Mouse (Mus musculus) liver, adult 2 months (tissue): ENCODE results near the gene Tcf20. TPM values are rescaled to one million over a fixed set of nuclear protein-coding genes. Genes with fewer than 3 reads are reported as not detected.
A peak's percentile ranks its signal among the peaks of the same experiment; 100 is the strongest.
"Not testable (repeated sequence)": the region's sequence is repeated elsewhere in the genome, so short reads cannot be mapped to it uniquely, and the experiment has no call there.

Experiments used
- DNase-seq: peaks from one replicate; pipeline ENCODE4 v3.0.0-alpha.2; 2011; ENCODE audit warnings: low read depth, low spot score; ENCODE audit errors: extremely low read depth
- H3K27ac ChIP-seq: fragments of 200-500 bp; replicated peaks from 2 replicates; pipeline ENCODE4 v1.5.1; 2012; ENCODE audit warnings: low read depth, mild to moderate bottlenecking, control low read depth, inconsistent platforms, low read length; ENCODE audit not compliant: insufficient read depth
- H3K27me3 ChIP-seq: fragments of 200-500 bp; 2 replicates; pipeline ENCODE4 v1.6.1; 2012; ENCODE audit warnings: mild to moderate bottlenecking, moderate library complexity, low read length, inconsistent platforms; ENCODE audit not compliant: control insufficient read depth, insufficient read depth
- H3K36me3 ChIP-seq: fragments of 200-500 bp; 2 replicates; pipeline ENCODE4 v1.6.1; 2012; ENCODE audit warnings: low read length, inconsistent platforms; ENCODE audit not compliant: control insufficient read depth, insufficient read depth
- H3K4me1 ChIP-seq: fragments of 200-500 bp; 2 replicates; pipeline ENCODE4 v1.6.1; 2011; ENCODE audit warnings: low read length; ENCODE audit not compliant: control insufficient read depth, insufficient read depth
- H3K4me3 ChIP-seq: fragments of 200-500 bp; 2 replicates; pipeline ENCODE4 v1.5.1; 2011; ENCODE audit warnings: low read depth, mild to moderate bottlenecking, control low read depth, low read length, moderate library complexity; ENCODE audit not compliant: insufficient read depth
- H3K79me2 ChIP-seq: fragments of 200-500 bp; 2 replicates; pipeline ENCODE4 v1.6.1; 2012; ENCODE audit warnings: inconsistent platforms, mild to moderate bottlenecking, low read length, moderate library complexity; ENCODE audit not compliant: control insufficient read depth, insufficient read depth
- H3K9ac ChIP-seq: fragments of 200-500 bp; 2 replicates; pipeline ENCODE4 v1.6.1; 2012; ENCODE audit warnings: low read depth, mild to moderate bottlenecking, control low read depth, inconsistent platforms, low read length
- CTCF ChIP-seq: fragments of 200-500 bp; IDR thresholded peaks from 2 replicates; pipeline ENCODE4 v1.5.1; 2011; ENCODE audit warnings: low read depth, low read length, control low read depth
- POLR2A ChIP-seq: fragments of 200-500 bp; IDR thresholded peaks from 2 replicates; pipeline ENCODE4 v1.6.1; 2011; ENCODE audit warnings: low read length, control low read depth; ENCODE audit not compliant: insufficient read depth; ENCODE audit errors: extremely low read depth
- WGBS: fragments of 180-500 bp; shearing (Covaris S2); methylation state at CpG from one replicate; pipeline ENCODE4 v1.1.7; 2018; 5-methylcytosine and 5-hydroxymethylcytosine counted together
- polyA plus RNA-seq: library from polyadenylated mRNA; depleted of rRNA; stranded (reverse); fragments of >200 nt; gene quantifications from 2 replicates; pipeline ENCODE4 v1.2.3, GENCODE M21; 2012
- total RNA-seq: library from RNA; depleted of rRNA; stranded (reverse); fragments of >200 nt; gene quantifications from 2 replicates; pipeline ENCODE4 v1.2.3, GENCODE M21; 2014

Tcf20 gene
- total and polyA plus RNA-seq, 2 experiments, result 8.7 to 22.6 TPM

- DNase-seq, result no peak
- TF ChIP-seq POLR2A, result peak; percentile 50; the same call in 1 of the 2 replicates
- TF ChIP-seq CTCF, result no peak
- 17% methylated on average over 6 of the region's 6 CpGs for WGBS
- peaks cover 35% of the 10 kb centered on the region for H3K4me1 ChIP-seq
- peaks cover 13% of the 10 kb centered on the region for H3K79me2 ChIP-seq
- H3K27me3 ChIP-seq, result no peaks in the 10 kb centered on the region
- peak overlapping the region; percentile 95 for H3K27ac ChIP-seq
- peaks cover 27% of the 10 kb centered on the region for H3K36me3 ChIP-seq
- peak overlapping the region; percentile 82 for H3K4me3 ChIP-seq
- H3K9ac ChIP-seq, result peak overlapping the region; percentile 85
Observed at GRCm38 (mm10) chr15:82793868-82794267, 193.8 kb downstream of the Tcf20 start.

- H3K27ac ChIP-seq, result peak overlapping the region; percentile 95
- WGBS, result 24% methylated on average over 1 of the region's 1 CpGs
- peak overlapping the region; percentile 85 for H3K9ac ChIP-seq
- H3K27me3 ChIP-seq, result no peaks in the 10 kb centered on the region
- H3K79me2 ChIP-seq, result peaks cover 13% of the 10 kb centered on the region
- H3K36me3 ChIP-seq, result peaks cover 27% of the 10 kb centered on the region
- TF ChIP-seq CTCF (no peak), POLR2A (no peak)
- peak overlapping the region; percentile 82 for H3K4me3 ChIP-seq
- peaks cover 35% of the 10 kb centered on the region for H3K4me1 ChIP-seq
- peak; percentile 51 for DNase-seq
Observed at GRCm38 (mm10) chr15:82793454-82793853, 194.2 kb downstream of the Tcf20 start.

GRCm38 (mm10) chr15:82792566-82792965, 195.1 kb downstream of the Tcf20 start:
- Histone ChIP-seq H3K27me3 (no peaks in the 10 kb centered on the region), H3K36me3 (peaks cover 27% of the 10 kb centered on the region), H3K79me2 (peaks cover 13% of the 10 kb centered on the region), H3K27ac (peak overlapping the region; percentile 95), H3K9ac (peak overlapping the region; percentile 84), H3K4me1 (peaks cover 37% of the 10 kb centered on the region), H3K4me3 (peak overlapping the region; percentile 82)
- DNase-seq, result no peak
- WGBS, result 28% methylated on average over 11 of the region's 11 CpGs
- TF ChIP-seq CTCF, result no peak
- no peak for TF ChIP-seq POLR2A

GRCm38 (mm10) chr15:82784581-82784980, 203.1 kb downstream of the Tcf20 start:
- Histone ChIP-seq H3K4me3 (no peak overlapping the region), H3K9ac (no peak overlapping the region), H3K36me3 (peaks cover 4% of the 10 kb centered on the region), H3K4me1 (peaks cover 23% of the 10 kb centered on the region), H3K27me3 (no peaks in the 10 kb centered on the region), H3K79me2 (no peaks in the 10 kb centered on the region), H3K27ac (no peak overlapping the region)
- no peak for TF ChIP-seq CTCF
- TF ChIP-seq POLR2A, result no peak
- DNase-seq, result peak; percentile 94
- whole genome bisulfite sequencing, result 23% methylated on average over 1 of the region's 1 CpGs

GRCm38 (mm10) chr15:82783800-82784199, 203.9 kb downstream of the Tcf20 start:
- Histone ChIP-seq H3K36me3 (no peaks in the 10 kb centered on the region), H3K79me2 (no peaks in the 10 kb centered on the region), H3K9ac (no peak overlapping the region), H3K4me1 (peaks cover 23% of the 10 kb centered on the region), H3K4me3 (no peak overlapping the region), H3K27ac (peak overlapping the region; percentile 74), H3K27me3 (no peaks in the 10 kb centered on the region)
- TF ChIP-seq POLR2A (no peak), CTCF (no peak)
- WGBS, result 28% methylated on average over 1 of the region's 1 CpGs
- DNase-seq, result peak; percentile 63

- not testable (repeated sequence) for H3K4me3 ChIP-seq, H3K27me3 ChIP-seq, H3K79me2 ChIP-seq, H3K4me1 ChIP-seq, H3K36me3 ChIP-seq, DNase-seq, H3K9ac ChIP-seq, H3K27ac ChIP-seq
- 89% methylated on average over 5 of the region's 5 CpGs for WGBS
Observed at GRCm38 (mm10) chr15:82777856-82778255, 209.8 kb downstream of the Tcf20 start.
